ENCODE assay signal across 14 mouse cellular contexts in the genomic region with DNA sequence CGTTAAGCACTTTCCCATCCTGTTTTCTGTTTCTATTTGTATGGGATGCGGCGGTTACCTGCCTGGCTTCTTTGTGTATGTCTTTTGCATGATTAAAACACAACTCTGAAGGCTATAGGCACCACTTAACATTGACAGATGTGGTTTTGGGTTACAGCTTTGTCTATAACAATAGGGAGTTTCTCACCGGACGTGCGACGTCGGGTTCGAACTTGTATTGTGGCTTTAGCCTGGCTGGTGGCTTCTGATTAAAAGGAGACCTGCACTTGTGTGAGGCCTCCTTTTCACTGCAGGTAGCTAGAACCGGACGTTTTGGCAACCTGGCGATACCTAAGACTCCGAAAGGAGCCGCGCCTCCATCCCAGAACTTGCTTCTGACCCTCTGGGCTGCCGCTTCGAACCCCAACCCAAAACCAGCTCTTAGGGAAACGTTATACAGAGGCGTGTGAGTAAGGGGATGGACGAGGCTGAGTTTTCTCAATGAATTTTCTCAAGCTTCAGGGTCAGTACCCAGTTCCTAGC. TPM values are rescaled to one million over a fixed set of nuclear protein-coding genes. Genes with fewer than 3 reads are reported as not detected.
DNase-seq lines count a peak whose midpoint lies in the region; ATAC-seq and TF ChIP-seq lines count a peak whose summit lies in the region.
"Had no signal": no experiment of that assay in that cellular context is flagged by ENCODE, and none has a peak within 500 bp of the region (broad histone marks: within the 10 kb centered on the region; RNA-seq: fewer than 3 reads in every experiment).

No protein-coding gene starts in this region.

- no peaks in the 10 kb centered on the region for H3K36me3 ChIP-seq in heart, embryonic 13.5 days
- no peaks in the 10 kb centered on the region for H3K36me3 ChIP-seq in hindbrain, postnatal 0 days (ENCODE audit: insufficient read depth, low read length)
- peaks cover 9% of the 10 kb centered on the region for H3K36me3 ChIP-seq in midbrain, embryonic 14.5 days (ENCODE audit: control insufficient read depth, insufficient read depth, low read length)

- H3K4me3 ChIP-seq in heart, embryonic 13.5 days: peak overlapping the region; percentile 17; the same call in 1 of the 2 replicates
- H3K4me3 ChIP-seq in hindbrain, postnatal 0 days (ENCODE audit: low read length): no peak overlapping the region
- H3K4me3 ChIP-seq in midbrain, embryonic 14.5 days (replicated peaks; ENCODE audit: low read depth, low read length): no peak overlapping the region; the same call in 1 of the 2 replicates
- H3K4me3 ChIP-seq: erythroblast, embryonic 14.5 days had no signal

- H3K9me3 ChIP-seq in heart, embryonic 13.5 days: no peaks in the 10 kb centered on the region
- H3K9me3 ChIP-seq in hindbrain, postnatal 0 days (ENCODE audit: low read length): no peaks in the 10 kb centered on the region
- H3K9me3 ChIP-seq in midbrain, embryonic 14.5 days (ENCODE audit: control insufficient read depth, low read length): no peaks in the 10 kb centered on the region

- no peak for ATAC-seq in heart, embryonic 13.5 days (ENCODE audit: extremely low read depth, insufficient number of reproducible peaks, low FRiP score, low TSS enrichment)
- ATAC-seq in hindbrain, postnatal 0 days: 0 out of 2 replicates have a peak, but pooled peaks have one; percentile 17
- ATAC-seq in midbrain, embryonic 14.5 days (ENCODE audit: low FRiP score, low TSS enrichment): no peak
- ATAC-seq: lung, postnatal 0 days had no signal

- intact Hi-C loops in heart, postnatal 36 days (cut with DNase I): no loop called here

- H3K4me2 ChIP-seq in heart, embryonic 13.5 days: peak overlapping the region; percentile 32
- H3K4me2 ChIP-seq in hindbrain, postnatal 0 days (ENCODE audit: low read depth, low read length): 0 out of 2 replicates have a peak overlapping the region, but pooled peaks have one; percentile 6
- H3K4me2 ChIP-seq in midbrain, embryonic 14.5 days (ENCODE audit: low read length): peak overlapping the region; percentile 86

- peaks cover 18% of the 10 kb centered on the region for H3K4me1 ChIP-seq in heart, embryonic 13.5 days
- H3K4me1 ChIP-seq in hindbrain, postnatal 0 days (ENCODE audit: insufficient read depth, low read length): no peaks in the 10 kb centered on the region
- H3K4me1 ChIP-seq in midbrain, embryonic 14.5 days (ENCODE audit: control insufficient read depth, insufficient read depth, low read length): peaks cover 26% of the 10 kb centered on the region

- H3K9ac ChIP-seq in heart, embryonic 13.5 days: no peak overlapping the region
- H3K9ac ChIP-seq in hindbrain, postnatal 0 days (replicated peaks; ENCODE audit: low read length): no peak overlapping the region
- peak overlapping the region; percentile 36; the same call in 1 of the 2 replicates for H3K9ac ChIP-seq in midbrain, embryonic 14.5 days (replicated peaks; ENCODE audit: low read length)

- no peak for TF ChIP-seq CTCF in hindbrain, postnatal 0 days (IDR thresholded peaks at IDR 0.05; ENCODE audit: low read depth)

- WGBS in heart, embryonic 13.5 days: 4% methylated on average over 20 of the region's 20 CpGs
- 9% methylated on average over 20 of the region's 20 CpGs for WGBS in hindbrain, postnatal 0 days
- WGBS in midbrain, embryonic 14.5 days: 10% methylated on average over 20 of the region's 20 CpGs

- peaks cover 98% of the 10 kb centered on the region for H3K27me3 ChIP-seq in heart, embryonic 13.5 days (replicated peaks)
- peaks cover 69% of the 10 kb centered on the region for H3K27me3 ChIP-seq in hindbrain, postnatal 0 days (ENCODE audit: insufficient read depth, low read length)
- peaks cover 25% of the 10 kb centered on the region for H3K27me3 ChIP-seq in midbrain, embryonic 14.5 days (ENCODE audit: control insufficient read depth, insufficient read depth, low read length)

- no peak for DNase-seq in heart, postnatal 36 days
- peak; percentile 90 for DNase-seq in ZHBTc4 (ENCODE audit: low read depth, low spot score)
- no peak for DNase-seq in hindbrain, postnatal 0 days (ENCODE audit: low spot score)
- DNase-seq in midbrain, embryonic 14.5 days: peak; percentile 69
- DNase-seq in neural tube, embryonic 10.5 days (ENCODE audit: extremely low spot score, low spot score): no peak
- DNase-seq in cerebellum, adult 11 months: no peak
- DNase-seq: cerebellum, postnatal 14 days; gastrocnemius, postnatal 36 days had no signal

- H3K27ac ChIP-seq in heart, embryonic 13.5 days (replicated peaks): no peak overlapping the region
- H3K27ac ChIP-seq in hindbrain, postnatal 0 days: no peak overlapping the region
- H3K27ac ChIP-seq in midbrain, embryonic 14.5 days (replicated peaks; ENCODE audit: low read depth, low read length): peak overlapping the region; percentile 75

RNA-seq across cellular contexts. Expression of gene Otx2, which starts 19.0 kb away (rescaled TPM):
- polyA plus RNA-seq in heart, embryonic 13.5 days (2015; fragmentation: Nextera tagmentation; extraction: Ambion mirVana): 0.13 TPM in 1 of 2 replicates, not detected in the other
- not detected for total RNA-seq in heart, postnatal 36 days (2021)
- total RNA-seq in hindbrain, postnatal 0 days (2014; rRNA removed): 27.6 and 48.4 TPM in 2 replicates
- 31.1 and 33.2 TPM in 2 replicates for polyA plus RNA-seq in hindbrain, postnatal 0 days (2015; fragmentation: Nextera tagmentation; extraction: Ambion mirVana)
- polyA plus RNA-seq in midbrain, embryonic 14.5 days (2014; fragmentation: Nextera tagmentation; extraction: Ambion mirVana): 103 and 129 TPM in 2 replicates
- total RNA-seq: gastrocnemius, postnatal 36 days had no signal
- polyA plus RNA-seq: erythroblast, embryonic 14.5 days; intestine, embryonic 16.5 days; lung, postnatal 0 days; spleen, adult 2 months; thymus, postnatal 0 days had no signal

Comparison
In these comparisons a context has a peak if more than half of its experiments do, and no peak if none do; other contexts are left out.
1. H3K4me2 ChIP-seq: peak in every context shown above with its lines; median percentile 86 in midbrain, embryonic 14.5 days; 32 in heart, embryonic 13.5 days; 6 in hindbrain, postnatal 0 days.
2. DNase-seq: peak in ZHBTc4 (single experiment) and midbrain, embryonic 14.5 days (single experiment); none in heart, postnatal 36 days (0 of 2), hindbrain, postnatal 0 days (single experiment), neural tube, embryonic 10.5 days (single experiment) and cerebellum, adult 11 months (single experiment).
3. RNA of gene Otx2, which starts 19.0 kb away (polyA plus RNA-seq): 103 to 129 TPM in midbrain, embryonic 14.5 days and 31.1 to 33.2 TPM in hindbrain, postnatal 0 days; 0.13 TPM in heart, embryonic 13.5 days; every median in the first group is over 10 times any median in the second.